Mouse (Mus musculus): ENCODE measurements around the gene Eri3. TPM values are rescaled to one million over a fixed set of nuclear protein-coding genes. Genes with fewer than 3 reads are reported as not detected.

Gene Eri3
- total RNA-seq (2021): 10 to 100 TPM; 84.5 to 88.9 TPM
- long read RNA-seq, experiment 1, transcript Eri3-201 (9 exons, 1,719 nt): major isoform, 91 of 221 reads
- long read RNA-seq, experiment 1, partial matches to known transcripts: 57 of 221 reads
- long read RNA-seq, experiment 1, other reads (novel, unspliced or antisense): 73 of 221 reads
- long read RNA-seq, experiment 2, transcript Eri3-201 (9 exons, 1,719 nt): major isoform, 107 of 219 reads
- long read RNA-seq, experiment 2, partial matches to known transcripts: 43 of 219 reads
- long read RNA-seq, experiment 2, other reads (novel, unspliced or antisense): 69 of 219 reads

- DNase-seq: peak; percentile 99
Measured at GRCm38 (mm10) chr4:117550140-117550851, at the start of gene Eri3. Gene Eri3, plus strand, starts transcription at chr4:117550365.

GRCm38 (mm10) chr4:117518246-117518645 is 31.9 kb upstream of the Eri3 start:
- no peak for DNase-seq

- DNase-seq: no peak
Measured at GRCm38 (mm10) chr4:117521350-117521749, 28.8 kb upstream of the Eri3 start.

- DNase-seq: no peak
Measured at GRCm38 (mm10) chr4:117525990-117526389, 24.2 kb upstream of the Eri3 start.

- DNase-seq: no peak
Measured at GRCm38 (mm10) chr4:117527116-117527899, 22.9 kb upstream of the Eri3 start.

GRCm38 (mm10) chr4:117527952-117528351 is 22.2 kb upstream of the Eri3 start:
- no peak for DNase-seq

GRCm38 (mm10) chr4:117529843-117530242 is 20.3 kb upstream of the Eri3 start:
- DNase-seq: no peak

GRCm38 (mm10) chr4:117535496-117536200 is 14.5 kb upstream of the Eri3 start:
- no peak for DNase-seq

- DNase-seq: no peak
Measured at GRCm38 (mm10) chr4:117537002-117537401, 13.2 kb upstream of the Eri3 start.

GRCm38 (mm10) chr4:117539329-117539980 is 10.7 kb upstream of the Eri3 start:
- DNase-seq: no peak

GRCm38 (mm10) chr4:117540571-117540970 is 9.6 kb upstream of the Eri3 start:
- DNase-seq: no peak

GRCm38 (mm10) chr4:117545448-117545847 is 4.7 kb upstream of the Eri3 start:
- DNase-seq: no peak

GRCm38 (mm10) chr4:117546616-117547015 is 3.5 kb upstream of the Eri3 start:
- no peak for DNase-seq

- DNase-seq: no peak
Measured at GRCm38 (mm10) chr4:117549576-117549975, 589 bp upstream of the Eri3 start.

- DNase-seq: no peak
Measured at GRCm38 (mm10) chr4:117551144-117552000, 1.2 kb downstream of the Eri3 start.

GRCm38 (mm10) chr4:117555495-117555894 is 5.3 kb downstream of the Eri3 start:
- DNase-seq: no peak

- no peak for DNase-seq
Measured at GRCm38 (mm10) chr4:117556372-117556771, 6.2 kb downstream of the Eri3 start.

GRCm38 (mm10) chr4:117557068-117557645 is 7.0 kb downstream of the Eri3 start:
- DNase-seq: no peak

- no peak for DNase-seq
Measured at GRCm38 (mm10) chr4:117563967-117564366, 13.8 kb downstream of the Eri3 start.

- DNase-seq: no peak
Measured at GRCm38 (mm10) chr4:117568846-117569245, 18.7 kb downstream of the Eri3 start.

All from gastrocnemius, postnatal 25 days (tissue).